Mouse (Mus musculus) embryonic fibroblast, embryonic 13.5 days (primary cell): ENCODE results near the gene Stard13.

Experiments used
- CTCF ChIP-seq: IDR thresholded peaks from 2 replicates; pipeline ENCODE4 v1.5.1; 2011; ENCODE audit warnings: mild to moderate bottlenecking, control low read depth, low read length, moderate library complexity, borderline replicate concordance; ENCODE audit not compliant: insufficient read depth
- POLR2A ChIP-seq: IDR thresholded peaks from 2 replicates; pipeline ENCODE4 v1.6.1; 2011; ENCODE audit warnings: low read depth, mild to moderate bottlenecking, control low read depth, low read length, moderate library complexity

GRCm38 (mm10) chr5:151085749-151086148, 147.9 kb downstream of the Stard13 start:
- TF ChIP-seq CTCF (no peak), POLR2A (no peak)
